Mouse (Mus musculus) thymus, adult 2 months (tissue): ENCODE data around the gene 4930404H24Rik. TPM values are rescaled to one million over a fixed set of nuclear protein-coding genes. Genes with fewer than 3 reads are reported as not detected.

Experiments used
- DNase-seq: peaks from one replicate; pipeline ENCODE4 v3.0.0; 2021
- H3K27ac ChIP-seq: fragments of 200-500 bp; 2 replicates; pipeline ENCODE4 v1.5.1; 2012; ENCODE audit warnings: low read length, control low read depth; ENCODE audit not compliant: control insufficient read depth, insufficient read depth
- H3K27me3 ChIP-seq: fragments of 200-500 bp; 2 replicates; pipeline ENCODE4 v1.6.1; 2012; ENCODE audit warnings: mild to moderate bottlenecking, low read length, moderate library complexity, mixed read lengths; ENCODE audit not compliant: control insufficient read depth, insufficient read depth
- H3K36me3 ChIP-seq: fragments of 200-500 bp; 2 replicates; pipeline ENCODE4 v1.6.1; 2012; ENCODE audit warnings: mild to moderate bottlenecking, low read length, moderate library complexity; ENCODE audit not compliant: control insufficient read depth, insufficient read depth
- H3K4me1 ChIP-seq: fragments of 200-500 bp; replicated peaks from 2 replicates; pipeline ENCODE4 v1.6.1; 2012; ENCODE audit warnings: low read length; ENCODE audit not compliant: control insufficient read depth, insufficient read depth
- H3K4me3 ChIP-seq: fragments of 200-500 bp; 2 replicates; pipeline ENCODE4 v1.5.1; 2012; ENCODE audit warnings: mild to moderate bottlenecking, low read length, control low read depth, moderate library complexity; ENCODE audit not compliant: control insufficient read depth, insufficient read depth
- CTCF ChIP-seq: fragments of 200-500 bp; IDR thresholded peaks from 2 replicates; pipeline ENCODE4 v1.5.1; 2012; ENCODE audit warnings: mild to moderate bottlenecking, control low read depth, low read length, moderate library complexity, borderline replicate concordance; ENCODE audit not compliant: control insufficient read depth, poor library complexity, insufficient read depth; ENCODE audit errors: extremely low read depth
- POLR2A ChIP-seq: fragments of 200-500 bp; IDR thresholded peaks from 2 replicates; pipeline ENCODE4 v1.6.1; 2012; ENCODE audit warnings: mild to moderate bottlenecking, low read length, control low read depth, moderate library complexity; ENCODE audit not compliant: control insufficient read depth, poor library complexity, insufficient read depth; ENCODE audit errors: extremely low read depth
- WGBS: fragments of 180-500 bp; shearing (Covaris S2); methylation state at CpG from one replicate; pipeline ENCODE4 v1.1.7; 2018; 5-methylcytosine and 5-hydroxymethylcytosine counted together
- polyA plus RNA-seq: library from polyadenylated mRNA; depleted of rRNA; stranded (reverse); fragments of >200 nt; gene quantifications from 2 replicates; pipeline ENCODE4 v1.2.3, GENCODE M21; 2012

Gene 4930404H24Rik
- polyA plus RNA-seq, 1 experiment: not detected

DNA sequence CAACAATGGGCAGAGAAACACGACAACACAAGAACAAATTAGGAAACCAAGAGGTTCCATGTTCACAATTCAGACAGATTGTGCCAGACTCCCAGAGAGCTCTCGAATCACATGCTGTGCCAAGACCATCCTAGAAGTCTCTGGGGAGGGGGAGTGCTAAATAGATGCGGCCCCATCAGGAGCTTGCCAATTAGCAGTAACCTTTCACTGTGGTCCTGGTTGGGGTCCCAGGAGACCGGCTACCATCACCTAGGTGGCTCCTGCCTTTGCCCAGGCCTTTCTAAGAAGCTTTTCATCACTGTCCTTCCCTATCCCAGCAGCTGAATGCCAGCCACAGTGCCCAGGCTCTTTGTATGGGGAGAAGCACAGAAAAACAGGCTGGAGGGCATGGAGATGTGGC, 8.5 kb upstream of the 4930404H24Rik start:
- 90% methylated on average over 4 of the region's 4 CpGs for WGBS
- no peak for TF ChIP-seq CTCF
- no peak for TF ChIP-seq POLR2A
- DNase-seq: no peak
- Histone ChIP-seq H3K27me3 (no peaks in the 10 kb centered on the region), H3K4me1 (peaks cover 12% of the 10 kb centered on the region), H3K27ac (no peak overlapping the region), H3K36me3 (no peaks in the 10 kb centered on the region), H3K4me3 (no peak overlapping the region)

GRCm38 (mm10) chr2:153490116-153490515, 2.5 kb upstream of the 4930404H24Rik start:
- DNase-seq: no peak
- H3K4me3 ChIP-seq: no peak overlapping the region
- peaks cover 28% of the 10 kb centered on the region for H3K4me1 ChIP-seq
- WGBS: 97% methylated on average over 1 of the region's 1 CpGs
- TF ChIP-seq POLR2A (no peak), CTCF (no peak)
- no peak overlapping the region for H3K27ac ChIP-seq
- no peaks in the 10 kb centered on the region for H3K36me3 ChIP-seq
- no peaks in the 10 kb centered on the region for H3K27me3 ChIP-seq

- Histone ChIP-seq H3K27me3 (no peaks in the 10 kb centered on the region), H3K36me3 (no peaks in the 10 kb centered on the region), H3K4me3 (no peak overlapping the region), H3K4me1 (peaks cover 35% of the 10 kb centered on the region), H3K27ac (no peak overlapping the region)
- TF ChIP-seq CTCF (no peak), POLR2A (no peak)
- 54% methylated on average over 5 of the region's 5 CpGs for WGBS
- no peak for DNase-seq
Measured at GRCm38 (mm10) chr2:153490940-153491339, 1.6 kb upstream of the 4930404H24Rik start.

DNA sequence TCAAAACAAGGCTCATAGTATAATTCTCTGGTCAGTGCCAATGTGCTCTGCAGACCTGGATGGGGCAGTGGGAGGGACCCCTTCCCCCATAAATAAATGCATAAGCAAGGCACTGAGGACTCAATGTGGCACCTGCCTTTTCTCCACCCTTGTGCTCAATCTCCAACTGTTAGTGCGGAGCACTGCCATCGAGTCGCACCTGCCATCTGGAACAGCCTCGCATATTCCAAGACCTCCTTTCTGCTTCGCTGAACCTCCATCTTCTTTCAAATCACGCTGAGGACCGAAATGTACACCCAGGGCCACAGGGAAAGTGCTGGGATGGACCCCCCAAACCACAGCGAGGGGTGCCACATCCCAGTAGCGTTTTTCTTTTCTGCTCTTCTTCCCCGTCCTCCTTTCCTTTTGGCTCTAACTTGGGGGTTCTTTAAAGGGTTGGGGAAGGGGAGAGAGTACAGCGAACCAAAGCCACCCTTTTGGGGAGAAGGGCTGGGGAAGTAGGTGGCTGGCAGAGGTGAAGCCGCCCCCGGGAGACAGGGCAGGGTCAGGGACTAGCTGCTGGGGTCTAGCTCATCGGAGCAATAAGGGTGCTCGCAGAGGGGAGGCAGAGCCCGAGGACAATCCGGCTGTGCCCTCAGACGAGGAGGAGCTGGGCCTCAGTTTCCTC, 945 bp upstream of the 4930404H24Rik start:
- no peak for DNase-seq
- WGBS: 60% methylated on average over 18 of the region's 18 CpGs
- Histone ChIP-seq H3K27me3 (no peaks in the 10 kb centered on the region), H3K4me1 (peaks cover 42% of the 10 kb centered on the region), H3K36me3 (no peaks in the 10 kb centered on the region), H3K4me3 (peak overlapping the region; percentile 42), H3K27ac (no peak overlapping the region)
- 0 out of 2 replicates have a peak, but pooled peaks have one; percentile 24 for TF ChIP-seq POLR2A
- no peak for TF ChIP-seq CTCF

- Histone ChIP-seq H3K4me1 (peaks cover 44% of the 10 kb centered on the region), H3K36me3 (no peaks in the 10 kb centered on the region), H3K4me3 (peak overlapping the region; percentile 42), H3K27ac (no peak overlapping the region), H3K27me3 (no peaks in the 10 kb centered on the region)
- TF ChIP-seq POLR2A (no peak), CTCF (no peak)
- WGBS: 4% methylated on average over 23 of the region's 24 CpGs
- peak; percentile 35 for DNase-seq
Measured at GRCm38 (mm10) chr2:153492179-153492517, 442 bp upstream of the 4930404H24Rik start.

DNA sequence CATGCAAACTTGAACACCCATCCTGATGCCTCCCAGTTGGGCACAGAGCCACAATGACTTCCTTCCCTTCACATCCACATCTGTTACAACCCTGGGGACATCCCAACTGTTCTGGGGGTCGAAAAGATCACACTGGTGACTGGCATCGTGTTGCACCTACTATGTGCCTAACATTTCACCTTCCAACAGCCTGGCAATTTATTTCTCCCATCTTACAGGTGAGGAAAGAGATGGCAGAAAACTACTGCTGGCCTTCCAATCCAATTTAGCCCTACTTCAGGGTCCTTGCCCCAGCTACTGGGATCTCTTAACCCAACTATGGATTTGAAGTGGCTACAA, 772 bp downstream of the 4930404H24Rik start:
- TF ChIP-seq CTCF (no peak), POLR2A (no peak)
- WGBS: 4% methylated on average over 2 of the region's 2 CpGs
- Histone ChIP-seq H3K36me3 (no peaks in the 10 kb centered on the region), H3K27ac (peak overlapping the region; percentile 78), H3K4me1 (peaks cover 44% of the 10 kb centered on the region), H3K27me3 (no peaks in the 10 kb centered on the region), H3K4me3 (peak overlapping the region; percentile 78)
- no peak for DNase-seq
